Mouse (Mus musculus) telencephalon, adult 2 months (tissue): Measurements from ENCODE around the gene Tenm4.

ENCODE experiments used
- DNase-seq: peaks from one replicate; pipeline ENCODE4 v3.0.0-alpha.2; 2011; ENCODE audit warnings: low read depth, low spot score

The Tenm4 gene

DNA sequence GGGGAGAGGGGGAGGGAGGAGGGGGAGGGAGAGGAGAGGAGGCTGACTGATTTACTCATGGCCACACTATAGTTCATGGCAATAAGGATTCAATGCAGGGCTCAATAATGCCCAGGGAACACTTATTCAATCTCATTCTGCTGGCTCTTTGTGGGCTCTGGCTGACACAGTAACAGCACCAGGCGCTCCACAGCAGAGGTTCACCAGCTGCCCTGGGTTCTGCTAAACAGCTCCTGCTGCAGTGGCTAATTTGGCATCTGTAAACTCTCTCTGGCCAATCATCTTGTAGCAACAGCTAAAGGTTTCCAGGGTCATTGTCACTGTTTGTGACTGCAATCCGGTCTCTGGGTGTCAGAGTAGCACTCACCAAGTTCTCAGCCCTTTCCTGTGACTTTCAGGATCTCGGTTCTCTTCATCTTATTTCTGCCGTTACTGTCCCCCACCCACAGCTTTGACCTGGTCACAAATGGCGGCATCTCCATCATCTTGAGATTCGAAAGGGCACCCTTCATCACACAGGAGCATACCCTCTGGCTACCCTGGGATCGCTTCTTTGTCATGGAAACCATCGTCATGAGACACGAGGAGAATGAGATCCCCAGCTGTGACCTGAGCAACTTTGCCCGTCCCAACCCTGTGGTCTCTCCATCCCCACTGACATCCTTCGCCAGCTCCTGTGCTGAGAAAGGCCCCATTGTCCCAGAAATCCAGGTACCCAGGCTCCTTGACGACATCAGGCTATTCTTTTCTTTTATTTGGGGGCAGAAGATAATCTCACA lies 671.6 kb downstream of the Tenm4 start:
- no peak for DNase-seq

- DNase-seq: no peak
Observed at GRCm38 (mm10) chr7:96844104-96844894, 673.3 kb downstream of the Tenm4 start.

- no peak for DNase-seq
Observed at GRCm38 (mm10) chr7:96852781-96853180, 681.7 kb downstream of the Tenm4 start.

GRCm38 (mm10) chr7:96855867-96856406 lies 684.9 kb downstream of the Tenm4 start:
- no peak for DNase-seq

DNA sequence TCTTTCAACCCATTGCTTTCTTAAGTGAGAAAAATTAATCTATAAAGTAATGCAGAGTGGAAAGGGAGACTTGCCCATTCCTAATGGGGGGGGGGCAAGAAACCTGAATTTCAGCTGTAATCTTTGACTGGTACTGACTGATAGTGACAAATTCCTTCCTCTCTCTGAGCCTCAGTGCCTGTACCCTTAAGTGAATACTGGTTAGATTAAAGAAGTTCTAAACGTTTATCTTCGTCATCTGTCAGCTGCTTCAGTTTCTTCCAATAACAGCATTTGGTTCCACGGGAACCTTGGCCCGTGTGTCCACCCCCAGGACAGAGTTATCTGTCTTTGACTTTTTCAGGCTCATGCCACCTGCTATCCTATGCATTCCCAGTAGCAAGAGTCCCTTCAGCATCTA lies 685.5 kb downstream of the Tenm4 start:
- no peak for DNase-seq

GRCm38 (mm10) chr7:96859077-96859476 lies 688.0 kb downstream of the Tenm4 start:
- no peak for DNase-seq

DNA sequence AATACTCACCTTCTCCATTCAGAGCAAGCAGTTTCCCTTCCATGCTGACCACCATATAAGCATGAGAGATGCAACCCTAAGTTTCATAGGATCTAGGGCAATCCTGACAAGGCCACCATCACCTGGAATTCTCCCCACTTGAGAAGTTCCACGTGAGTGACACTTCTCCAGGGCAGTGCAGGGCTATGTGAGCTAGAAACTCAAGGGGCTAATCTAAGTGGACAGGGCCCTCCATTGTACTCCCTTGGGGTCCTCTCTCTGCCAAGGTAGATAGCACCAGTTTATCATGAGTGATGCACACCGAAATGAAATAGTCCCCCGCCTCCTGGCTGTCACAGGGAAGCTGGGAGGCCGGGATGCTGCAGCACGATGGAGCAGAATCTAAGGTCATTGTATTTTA lies 688.6 kb downstream of the Tenm4 start:
- DNase-seq: no peak

- no peak for DNase-seq
Observed at GRCm38 (mm10) chr7:96860650-96861049, 689.6 kb downstream of the Tenm4 start.

DNA sequence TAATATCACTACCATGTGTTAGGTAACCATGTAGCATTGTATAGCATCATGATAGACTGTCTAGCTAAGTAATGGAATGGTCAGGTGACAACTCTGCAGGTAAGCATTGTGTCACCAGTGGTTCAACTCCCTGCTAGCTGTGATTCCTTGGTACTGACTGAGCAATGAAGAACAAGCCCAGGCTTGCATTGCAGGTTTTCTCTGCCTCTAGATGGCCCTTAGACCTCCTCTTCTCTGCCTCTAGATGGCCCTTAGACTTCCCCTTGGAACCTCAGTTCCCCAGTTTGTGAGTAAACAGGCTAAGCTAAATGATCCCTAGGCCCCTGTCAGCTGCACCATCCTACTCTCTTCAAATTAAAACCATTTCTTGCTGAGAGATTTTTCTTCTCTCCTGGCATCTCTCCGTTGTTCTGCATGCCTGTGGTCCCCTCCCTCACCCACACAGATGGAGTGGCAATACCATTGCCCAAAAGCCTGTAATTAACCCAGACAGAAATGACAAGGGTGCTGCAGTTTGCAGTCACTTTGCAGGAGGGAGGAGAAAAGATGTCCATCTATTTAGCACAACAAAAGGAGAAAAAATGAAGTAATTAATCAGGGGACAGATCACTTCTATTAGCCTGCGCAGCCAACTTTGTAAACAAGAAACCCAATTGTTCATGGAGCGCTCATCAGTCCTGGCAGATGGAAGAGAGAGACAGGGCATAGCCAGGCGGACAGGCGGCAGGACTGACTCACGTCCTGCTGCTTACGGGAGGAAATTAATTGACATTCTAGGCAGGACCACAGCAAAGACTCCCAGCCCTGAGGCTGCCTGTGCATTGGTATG lies 694.1 kb downstream of the Tenm4 start:
- peak; percentile 57 for DNase-seq

GRCm38 (mm10) chr7:96869079-96869810 lies 698.2 kb downstream of the Tenm4 start:
- DNase-seq: peak; percentile 63

- DNase-seq: no peak
Observed at GRCm38 (mm10) chr7:96870473-96870872, 699.4 kb downstream of the Tenm4 start.

- no peak for DNase-seq
Observed at GRCm38 (mm10) chr7:96871031-96871430, 700.0 kb downstream of the Tenm4 start.

GRCm38 (mm10) chr7:96878511-96879276 lies 707.6 kb downstream of the Tenm4 start:
- DNase-seq: no peak

GRCm38 (mm10) chr7:96879593-96879992 lies 708.5 kb downstream of the Tenm4 start:
- no peak for DNase-seq

DNA sequence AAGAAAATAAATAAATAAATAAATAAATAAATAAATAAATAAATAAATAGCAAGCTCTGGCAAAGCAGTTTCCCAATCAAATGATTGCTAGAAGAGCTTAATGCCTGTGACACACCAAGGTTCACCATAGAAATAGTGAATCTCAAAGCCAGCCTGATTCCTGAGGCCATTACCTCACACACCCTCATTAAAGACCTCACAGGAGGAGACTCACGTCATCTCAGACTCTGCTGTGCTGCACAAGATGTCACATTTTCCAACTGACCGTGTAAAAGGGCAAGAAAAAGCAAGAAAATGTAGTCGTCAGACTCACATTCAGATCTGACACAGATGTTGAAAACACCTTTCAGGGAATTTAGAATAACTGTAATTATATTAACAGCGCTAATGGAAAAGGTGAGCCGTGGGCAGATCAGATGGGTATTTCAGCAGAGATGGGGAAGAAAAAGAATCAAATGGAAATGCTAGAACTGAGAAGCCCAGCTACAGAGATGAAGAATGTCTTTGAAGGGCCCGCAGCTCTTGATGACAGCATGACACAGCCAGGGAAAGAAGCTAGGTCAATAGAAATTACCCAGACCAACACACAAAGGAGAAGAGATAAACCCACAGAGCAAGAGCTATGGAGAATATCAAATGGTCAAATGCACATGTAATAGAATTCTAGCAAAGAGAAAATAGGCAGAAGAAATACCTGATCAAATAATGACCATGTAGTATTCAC lies 709.3 kb downstream of the Tenm4 start:
- DNase-seq: no peak

GRCm38 (mm10) chr7:96883297-96883696 lies 712.3 kb downstream of the Tenm4 start:
- DNase-seq: no peak

DNA sequence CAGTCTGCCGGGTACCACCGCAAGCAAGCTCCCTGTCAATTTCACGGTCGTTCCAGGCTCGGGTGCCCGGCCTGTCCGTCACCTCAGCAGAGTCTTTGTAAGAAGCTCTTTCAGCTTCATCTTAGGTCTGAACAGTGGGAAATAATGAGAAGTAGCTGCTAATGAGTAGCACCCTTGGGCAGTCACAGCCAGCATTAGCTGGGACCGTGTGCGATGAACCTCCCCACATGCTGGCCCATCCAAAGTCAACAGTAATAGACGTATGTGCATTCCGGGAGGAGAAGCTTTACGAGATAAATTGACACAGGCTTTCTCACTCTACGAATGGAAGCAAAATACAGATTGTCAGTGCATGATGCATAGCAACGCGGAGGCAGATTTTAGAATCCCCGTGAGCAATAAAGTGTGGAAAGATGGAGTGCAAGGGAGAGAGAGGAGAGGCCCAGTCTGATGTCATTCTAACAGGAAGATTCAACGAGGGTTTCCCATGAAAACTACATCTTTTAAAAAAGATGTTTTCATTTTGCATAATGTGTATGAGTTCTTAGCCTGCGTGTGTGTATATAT lies 716.1 kb downstream of the Tenm4 start:
- DNase-seq: no peak

DNA sequence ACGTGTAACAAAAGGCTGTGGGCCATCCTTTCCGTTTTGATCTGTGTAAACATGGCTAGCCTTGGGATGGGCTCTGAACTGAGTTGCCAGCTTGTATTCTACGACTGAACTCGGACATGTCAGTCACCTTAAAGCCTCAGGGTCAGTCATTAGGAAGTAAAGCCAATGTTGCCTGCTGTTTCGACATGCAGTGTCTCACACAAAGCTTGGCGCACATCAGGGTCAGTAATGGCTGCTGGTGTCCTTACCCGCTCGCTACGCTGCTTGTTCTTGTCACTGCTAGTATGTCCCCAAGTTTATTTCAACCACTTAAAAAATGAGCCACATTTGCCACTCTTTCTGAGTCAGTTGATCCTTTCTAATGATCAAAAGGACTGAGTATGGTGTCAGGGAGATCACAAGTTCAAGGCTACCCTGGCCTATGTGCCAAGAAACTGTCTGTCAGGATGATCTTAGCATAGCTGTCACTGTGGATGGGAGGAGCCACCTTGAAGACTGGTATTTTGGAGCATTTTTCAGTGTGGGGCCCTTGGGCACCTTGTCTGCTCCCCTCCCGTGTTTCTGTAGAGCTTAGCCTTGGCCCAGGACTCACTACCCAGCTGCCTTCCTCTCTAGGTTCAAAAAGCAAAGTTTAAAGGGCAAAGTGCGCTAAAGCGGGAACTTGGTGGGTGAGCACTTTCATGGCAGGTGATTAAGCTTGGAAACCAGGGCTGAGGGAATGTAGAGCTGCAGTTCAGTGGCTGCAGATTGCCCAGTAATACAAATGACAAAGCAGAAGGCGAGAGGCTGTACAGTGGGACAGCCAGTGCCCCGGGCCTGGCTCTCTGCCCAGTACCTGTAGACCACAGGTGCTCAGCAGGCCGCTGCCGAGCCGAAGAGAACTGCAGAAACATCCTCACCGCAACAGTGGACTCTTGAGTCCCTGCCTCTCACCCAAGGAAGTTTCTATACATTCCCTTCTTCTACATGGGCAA lies 718.3 kb downstream of the Tenm4 start:
- DNase-seq: no peak
